Mouse (Mus musculus): ENCODE data around the gene Inafm2.

Gene Inafm2

GRCm38 (mm10) chr2:118727911-118728310 lies 17.6 kb upstream of the Inafm2 start:
- peak; percentile 54 for DNase-seq

GRCm38 (mm10) chr2:118728337-118728736 lies 17.2 kb upstream of the Inafm2 start, which contains the start of gene Plcb2:
Gene Plcb2 (minus strand): TSS chr2:118728438.
- peak; percentile 66 for DNase-seq

- no peak for DNase-seq
Observed at GRCm38 (mm10) chr2:118729194-118729593, 16.4 kb upstream of the Inafm2 start.

GRCm38 (mm10) chr2:118729816-118730621 lies 15.5 kb upstream of the Inafm2 start:
- no peak for DNase-seq

- DNase-seq = peak; percentile 88
Observed at GRCm38 (mm10) chr2:118730622-118730915, 15.0 kb upstream of the Inafm2 start.

- no peak for DNase-seq
Observed at GRCm38 (mm10) chr2:118731981-118732380, 13.6 kb upstream of the Inafm2 start.

- no peak for DNase-seq
Observed at GRCm38 (mm10) chr2:118733341-118733740, 12.2 kb upstream of the Inafm2 start.

GRCm38 (mm10) chr2:118740341-118740740 lies 5.2 kb upstream of the Inafm2 start:
- no peak for DNase-seq

GRCm38 (mm10) chr2:118741183-118741582 lies 4.4 kb upstream of the Inafm2 start:
- DNase-seq = no peak

- peak; percentile 61 for DNase-seq
Observed at GRCm38 (mm10) chr2:118743261-118743943, 2.2 kb upstream of the Inafm2 start.

- DNase-seq = no peak
Observed at GRCm38 (mm10) chr2:118744621-118745020, 937 bp upstream of the Inafm2 start.

GRCm38 (mm10) chr2:118745915-118746901 lies 650 bp downstream of the Inafm2 start:
- DNase-seq = peak; percentile 57

GRCm38 (mm10) chr2:118747301-118747960 lies 1.9 kb downstream of the Inafm2 start:
- DNase-seq = peak; percentile 52

GRCm38 (mm10) chr2:118749341-118749884 lies 3.9 kb downstream of the Inafm2 start:
- no peak for DNase-seq

- DNase-seq = no peak
Observed at GRCm38 (mm10) chr2:118750476-118750875, 4.9 kb downstream of the Inafm2 start.

GRCm38 (mm10) chr2:118751896-118752791 lies 6.6 kb downstream of the Inafm2 start:
- no peak for DNase-seq

GRCm38 (mm10) chr2:118752792-118753108 lies 7.2 kb downstream of the Inafm2 start:
- DNase-seq = no peak

GRCm38 (mm10) chr2:118754143-118754542 lies 8.6 kb downstream of the Inafm2 start:
- DNase-seq = no peak

GRCm38 (mm10) chr2:118755407-118755806 lies 9.8 kb downstream of the Inafm2 start:
- DNase-seq = no peak

- no peak for DNase-seq
Observed at GRCm38 (mm10) chr2:118756103-118756502, 10.5 kb downstream of the Inafm2 start.

GRCm38 (mm10) chr2:118759828-118760227 lies 14.3 kb downstream of the Inafm2 start:
- DNase-seq = peak; percentile 74
